Mouse (Mus musculus) adrenal gland, postnatal 0 days (tissue): ENCODE data around the gene Aldh1l1. TPM values are rescaled to one million over a fixed set of nuclear protein-coding genes. Genes with fewer than 3 reads are reported as not detected.

Experiments used
- polyA plus RNA-seq: library from polyadenylated mRNA; unstranded; fragments of >200 nt; fragmentation: Nextera tagmentation; extraction: Ambion mirVana; gene quantifications from 2 replicates; pipeline ENCODE4 v1.2.1, GENCODE M21; 2015

Gene Aldh1l1
- polyA plus RNA-seq = 28.0 and 87.2 TPM in 2 replicates

DNA sequence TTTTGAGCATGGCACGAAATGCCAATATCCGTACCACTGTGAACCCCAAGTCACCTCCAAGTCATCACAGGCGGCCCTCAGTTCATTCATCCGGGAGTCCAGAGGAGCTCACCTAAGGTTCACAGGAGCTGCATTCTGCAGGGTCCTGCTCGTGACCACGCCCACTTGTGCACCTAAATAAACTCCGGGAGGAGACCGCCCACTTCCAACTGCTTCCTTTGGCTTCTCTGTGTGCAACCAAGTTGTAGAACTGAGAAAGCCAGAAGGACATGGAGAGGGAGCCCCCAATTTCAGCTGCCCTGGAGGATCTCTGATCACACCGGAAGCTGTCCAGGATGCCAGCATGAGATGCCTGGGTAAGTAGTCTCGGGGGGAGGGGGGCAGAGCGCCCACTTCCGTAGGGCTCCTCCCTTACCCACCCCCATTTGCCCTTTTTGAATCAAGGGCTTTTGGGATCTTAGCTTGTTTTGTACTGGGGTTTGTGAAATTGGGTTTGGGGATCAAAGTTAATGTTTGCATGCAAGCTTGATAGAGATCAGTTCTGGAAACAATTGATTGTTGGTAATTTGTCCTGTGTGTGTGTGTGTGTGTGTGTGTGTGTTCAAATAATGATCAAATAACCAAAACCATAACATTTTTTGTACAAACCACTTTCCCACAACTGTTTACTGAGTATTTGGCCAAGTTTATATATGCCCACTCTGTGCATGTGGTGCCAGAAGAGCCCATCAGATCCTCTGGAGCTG lies at the start of gene Aldh1l1:
TSS of gene Aldh1l1 (plus strand) at position 252 of the 746 bp plus-strand sequence.

DNA sequence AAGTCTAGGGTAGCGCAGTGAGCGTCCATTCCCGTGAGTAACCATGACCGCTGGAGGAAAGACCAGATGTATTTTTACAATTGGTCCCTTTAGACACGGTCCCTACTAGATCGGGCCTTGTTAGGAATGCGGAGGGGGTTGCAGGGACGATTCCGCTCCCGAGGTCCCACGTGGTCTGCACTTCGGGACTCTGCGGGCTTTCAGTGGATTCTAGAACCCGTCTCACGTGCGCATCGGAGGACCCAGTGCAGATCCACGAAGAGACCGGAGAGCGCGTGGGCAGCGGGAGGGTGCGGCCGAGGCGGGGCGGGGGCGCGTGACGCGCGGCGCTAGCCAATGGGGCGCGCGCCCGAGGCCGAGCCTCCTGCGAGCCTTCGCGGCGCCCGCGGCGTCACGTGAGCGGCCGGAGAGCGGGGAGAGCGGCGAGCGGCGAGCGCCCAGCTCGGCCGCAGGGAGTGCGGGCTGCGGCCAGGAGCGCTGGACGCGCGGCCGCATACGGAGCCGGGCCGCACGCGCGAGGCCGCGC lies 24.0 kb upstream of the Aldh1l1 start, which contains the start of gene Klf15:
TSS of gene Klf15 (plus strand) at position 396 of the 526 bp plus-strand sequence.

DNA sequence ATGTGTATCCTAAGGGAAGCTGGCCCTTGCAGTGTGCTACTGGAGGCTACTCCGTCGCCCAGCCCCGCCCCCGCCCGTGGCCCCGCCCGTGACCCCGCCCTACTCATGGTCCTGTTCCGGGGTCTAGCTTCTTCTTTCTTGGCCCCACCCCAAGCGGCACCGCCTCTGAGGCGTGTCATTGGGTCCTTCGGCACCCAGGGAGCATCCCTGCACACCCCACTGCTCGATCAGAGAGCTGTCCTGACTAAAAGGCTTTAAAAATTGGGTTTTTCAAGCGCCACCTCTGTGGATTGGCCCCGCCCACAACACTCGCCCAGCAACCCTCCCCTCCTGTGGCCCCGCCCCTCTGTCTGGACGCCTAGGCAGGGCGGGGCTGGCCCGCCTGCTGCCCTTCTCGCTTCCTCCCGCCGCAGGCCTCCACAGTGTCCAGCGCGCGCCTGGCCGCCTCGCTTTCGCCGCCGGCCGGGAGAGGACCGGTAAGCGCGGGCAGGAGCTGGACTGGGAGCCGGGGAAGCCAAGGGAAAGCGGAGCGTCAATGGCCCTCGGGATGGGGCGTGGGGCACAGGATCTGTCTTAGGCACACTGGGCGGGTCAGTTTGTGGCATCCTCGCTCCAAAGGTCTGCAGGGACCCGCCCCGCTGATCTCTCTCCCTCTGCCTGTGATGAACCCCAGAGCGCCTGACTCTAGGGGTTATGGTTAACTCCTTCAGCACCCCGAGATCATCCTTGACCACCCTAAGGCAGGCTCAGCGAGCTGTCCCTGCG lies 118.5 kb downstream of the Aldh1l1 start, which contains the start of gene Slc41a3:
TSS of gene Slc41a3 (plus strand) at position 193 of the 765 bp plus-strand sequence.

Other genes starting within 250 kb of the Aldh1l1 start
- not detected in 2 replicates for gene Vmn1r54, start 240.1 kb upstream of the Aldh1l1 start, polyA plus RNA-seq
- gene BC048671, start 185.2 kb upstream of the Aldh1l1 start, polyA plus RNA-seq = not detected in 2 replicates
- 0.59 and 0.68 TPM in 2 replicates for gene Chst13, start 161.2 kb upstream of the Aldh1l1 start, polyA plus RNA-seq
- gene Uroc1, start 153.1 kb upstream of the Aldh1l1 start, polyA plus RNA-seq = 1.4 TPM in 2 replicates
- 8.4 and 8.5 TPM in 2 replicates for gene Zxdc, start 116.9 kb upstream of the Aldh1l1 start, polyA plus RNA-seq
- 0.03 TPM in 1 of 2 replicates, not detected in the other for gene Cfap100, start 57.6 kb upstream of the Aldh1l1 start, polyA plus RNA-seq
- 9.5 and 12.2 TPM in 2 replicates for gene Klf15, start 23.9 kb upstream of the Aldh1l1 start, polyA plus RNA-seq
- gene Slc41a3, start 118.3 kb downstream of the Aldh1l1 start, polyA plus RNA-seq = 16.3 and 32.5 TPM in 2 replicates